Mouse (Mus musculus): ENCODE results near the gene Nkain4. TPM values are rescaled to one million over a fixed set of nuclear protein-coding genes. Genes with fewer than 3 reads are reported as not detected.

Gene Nkain4
- total RNA-seq, 2 experiments from 2014 or later: 43.2 to 44.2 TPM

- DNase-seq (ENCODE audit: low spot score in 2 of 2): no peak
Observed at GRCm38 (mm10) chr2:180895321-180895720, 59.2 kb downstream of the Nkain4 start.

- peak; percentile 93 to 95 for DNase-seq (ENCODE audit: low spot score in 2 of 2)
Observed at GRCm38 (mm10) chr2:180894734-180895133, 59.8 kb downstream of the Nkain4 start.

GRCm38 (mm10) chr2:180894029-180894623 is 60.4 kb downstream of the Nkain4 start:
- peak; percentile 39 to 54 for DNase-seq (ENCODE audit: low spot score in 2 of 2)

- DNase-seq (ENCODE audit: low spot score in 2 of 2): peak; percentile 60 to 63
Observed at GRCm38 (mm10) chr2:180893537-180894028, 60.9 kb downstream of the Nkain4 start.

- DNase-seq (ENCODE audit: low spot score in 2 of 2): peak; percentile 92 to 95
Observed at GRCm38 (mm10) chr2:180892841-180893521, 61.5 kb downstream of the Nkain4 start.

GRCm38 (mm10) chr2:180891835-180892323 is 62.6 kb downstream of the Nkain4 start:
- DNase-seq (ENCODE audit: low spot score in 2 of 2): peak in 1 of 2 experiments; percentile 30

- DNase-seq (ENCODE audit: low spot score in 2 of 2): peak; percentile 78 to 85
Observed at GRCm38 (mm10) chr2:180891075-180891834, 63.2 kb downstream of the Nkain4 start.

- DNase-seq (ENCODE audit: low spot score in 2 of 2): no peak
Observed at GRCm38 (mm10) chr2:180890422-180891074, 64.0 kb downstream of the Nkain4 start.

- DNase-seq (ENCODE audit: low spot score in 2 of 2): no peak
Observed at GRCm38 (mm10) chr2:180889921-180890280, 64.6 kb downstream of the Nkain4 start.

GRCm38 (mm10) chr2:180889271-180889920 is 65.1 kb downstream of the Nkain4 start:
- no peak for DNase-seq (ENCODE audit: low spot score in 2 of 2)

- no peak for DNase-seq (ENCODE audit: low spot score in 2 of 2)
Observed at GRCm38 (mm10) chr2:180885270-180885669, 69.2 kb downstream of the Nkain4 start.

Small RNA genes within 50 kb of the gene (microRNA-seq; reads per million reads assigned to microRNA genes)
- gene Mir124a-3: 0.25 to 1.3 reads per million in 2 experiments

Other genes with a start within 250 kb of the Nkain4 start
- 10 to 100 TPM; 56.2 to 59.1 TPM for gene Dido1, start 244.7 kb downstream of the Nkain4 start, total RNA-seq (2021)
- gene Gid8, start 244.6 kb downstream of the Nkain4 start, total RNA-seq (2021): 10 to 100 TPM; 63.9 to 67.2 TPM
- under 1 TPM; 0.26 to 0.37 TPM for gene Slc17a9, start 229.4 kb downstream of the Nkain4 start, total RNA-seq (2021)
- under 1 TPM in 1 of 2 experiments, not detected in 1; 0.14 TPM for gene Bhlhe23, start 177.8 kb downstream of the Nkain4 start, total RNA-seq (2021)
- 10 to 100 TPM; 59.0 to 59.7 TPM for gene Ythdf1, start 33.8 kb downstream of the Nkain4 start, total RNA-seq (2021)
- not detected for gene Birc7, start 25.7 kb downstream of the Nkain4 start, total RNA-seq (2021)
- 100 to 1,000 TPM; 141 to 151 TPM for gene Arfgap1, start 12.5 kb upstream of the Nkain4 start, total RNA-seq (2021)
- 1 to 10 TPM in 1 of 2 experiments, under 1 TPM in 1; 0.82 to 1.1 TPM for gene Col20a1, start 31.8 kb upstream of the Nkain4 start, total RNA-seq (2021)
- gene Chrna4, start 88.8 kb upstream of the Nkain4 start, total RNA-seq (2021): 10 to 100 TPM; 36.5 to 41.2 TPM
- 100 to 1,000 TPM; 264 to 274 TPM for gene Kcnq2, start 180.6 kb upstream of the Nkain4 start, total RNA-seq (2021)
- 1,000 to 10,000 TPM; 1,361 to 1,429 TPM for gene Eef1a2, start 202.3 kb upstream of the Nkain4 start, total RNA-seq (2021)
- 10 to 100 TPM; 74.7 to 76.8 TPM for gene Ppdpf, start 232.5 kb upstream of the Nkain4 start, total RNA-seq (2021)
- gene Ptk6, start 248.1 kb upstream of the Nkain4 start, total RNA-seq (2021): not detected